Mouse (Mus musculus) cerebellum, adult 2 months (tissue): ENCODE measurements around the gene Olfr1249. TPM values are rescaled to one million over a fixed set of nuclear protein-coding genes. Genes with fewer than 3 reads are reported as not detected.
"Not testable (repeated sequence)": the region's sequence is repeated elsewhere in the genome, so short reads cannot be mapped to it uniquely, and the experiment has no call there.

Experiments
- DNase-seq, 2 experiments: peaks; one replicate each; pipeline ENCODE4 v3.0.0; 2021
- H3K27ac ChIP-seq: fragments of 200-500 bp; 2 replicates; pipeline ENCODE4 v1.5.1; 2012; ENCODE audit warnings: low read length, control low read depth, inconsistent platforms; ENCODE audit not compliant: insufficient read depth
- H3K27me3 ChIP-seq: fragments of 200-500 bp; 2 replicates; pipeline ENCODE4 v1.6.1; 2012; ENCODE audit warnings: inconsistent platforms, mild to moderate bottlenecking, low read length, moderate library complexity; ENCODE audit not compliant: control insufficient read depth, insufficient read depth
- H3K4me1 ChIP-seq: fragments of 200-500 bp; 2 replicates; pipeline ENCODE4 v1.6.1; 2011; ENCODE audit warnings: low read length; ENCODE audit not compliant: control insufficient read depth, insufficient read depth
- H3K4me3 ChIP-seq: fragments of 200-500 bp; replicated peaks from 2 replicates; pipeline ENCODE3; 2011; ENCODE audit warnings: mild to moderate bottlenecking, low read depth, low read length, control low read depth; ENCODE audit not compliant: insufficient read depth
- CTCF ChIP-seq: fragments of 200-500 bp; IDR thresholded peaks from 2 replicates; pipeline ENCODE4 v1.5.1; 2011; ENCODE audit warnings: low read depth, mild to moderate bottlenecking, control low read depth, low read length, moderate library complexity, borderline replicate concordance; ENCODE audit not compliant: insufficient read depth
- POLR2A ChIP-seq: fragments of 200-500 bp; IDR thresholded peaks from 2 replicates; pipeline ENCODE4 v1.6.1; 2011; ENCODE audit warnings: low read length, control low read depth, borderline replicate concordance; ENCODE audit not compliant: insufficient read depth
- WGBS: fragments of 180-500 bp; shearing (Covaris S2); methylation state at CpG from one replicate; pipeline ENCODE4 v1.1.7; 2018; 5-methylcytosine and 5-hydroxymethylcytosine counted together
- polyA plus RNA-seq: library from polyadenylated mRNA; depleted of rRNA; stranded (reverse); fragments of >200 nt; gene quantifications from 2 replicates; pipeline ENCODE4 v1.2.3, GENCODE M21; 2012; rRNA removed

Olfr1249 gene
- not detected in 2 replicates for polyA plus RNA-seq

GRCm38 (mm10) chr2:89634883-89635282 is at the start of gene Olfr1249:
Olfr1249 (minus strand) TSS chr2:89634983.
- TF ChIP-seq CTCF, result no peak
- TF ChIP-seq POLR2A, result no peak
- no peak within 1 kb of the TSS for H3K27ac ChIP-seq
- no peaks in the 10 kb centered on the region for H3K27me3 ChIP-seq
- no peaks in the 10 kb centered on the region for H3K4me1 ChIP-seq
- H3K4me3 ChIP-seq, result no peak within 1 kb of the TSS
- no peak for DNase-seq
- 88% methylated on average over 2 of the region's 2 CpGs for WGBS

DNA sequence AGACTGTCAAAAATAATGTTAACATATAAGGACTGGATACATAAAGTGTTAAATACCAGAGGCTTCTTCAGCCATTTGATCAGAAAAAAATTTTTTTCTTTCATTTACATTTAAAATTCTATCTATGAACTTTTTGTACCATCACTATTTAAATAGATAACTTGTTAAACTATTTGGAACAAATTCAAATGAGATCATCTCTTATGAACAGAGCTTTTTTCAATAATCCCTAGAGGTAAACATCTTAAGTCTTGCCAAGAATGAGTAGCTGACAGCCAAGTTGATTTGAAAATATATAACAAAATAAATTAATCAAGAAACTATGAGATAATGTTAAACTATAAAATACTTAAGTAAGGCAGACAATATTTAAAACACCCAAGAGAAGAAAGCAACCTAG is 37.1 kb upstream of the Olfr1249 start, which contains the start of gene Olfr1251:
TSS of gene Olfr1251 (minus strand) at position 101 of the 400 bp plus-strand sequence.
- TF ChIP-seq CTCF, result no peak
- TF ChIP-seq POLR2A, result no peak
- Histone ChIP-seq H3K27me3 (no peaks in the 10 kb centered on the region), H3K27ac (no peak within 1 kb of the TSS), H3K4me1 (no peaks in the 10 kb centered on the region), H3K4me3 (no peak within 1 kb of the TSS)
- no peak for DNase-seq

- no peak for DNase-seq
- Histone ChIP-seq H3K27ac (no peak within 1 kb of the TSS), H3K27me3 (no peaks in the 10 kb centered on the region), H3K4me1 (no peaks in the 10 kb centered on the region), H3K4me3 (no peak within 1 kb of the TSS)
- TF ChIP-seq CTCF (no peak), POLR2A (no peak)
Observed at GRCm38 (mm10) chr2:89661367-89661766, 26.6 kb upstream of the Olfr1249 start, which contains the start of gene Olfr1250. Olfr1250 (minus strand) TSS chr2:89661467.

DNA sequence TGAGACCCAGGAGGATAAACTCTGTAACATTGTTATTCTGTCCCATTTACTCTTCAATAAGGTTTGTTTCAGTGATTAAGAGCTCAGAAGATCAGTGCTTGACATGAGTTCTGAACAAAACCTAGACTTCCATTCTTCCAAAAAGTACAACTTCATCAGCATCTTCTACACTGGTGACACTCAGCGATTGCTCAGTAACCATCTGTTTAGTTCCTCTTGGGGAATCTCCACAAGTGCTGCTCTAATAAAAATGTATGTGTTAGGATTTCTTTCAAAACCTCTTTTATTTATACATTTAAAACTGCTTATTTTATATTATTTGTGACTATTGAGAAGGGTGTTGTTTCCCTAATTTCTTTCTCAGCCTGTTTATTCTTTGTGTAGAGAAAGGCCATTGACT is 16.6 kb downstream of the Olfr1249 start, which contains the start of gene Olfr1248:
TSS of gene Olfr1248 (minus strand) at position 101 of the 400 bp plus-strand sequence.
- H3K4me3 ChIP-seq, H3K27ac ChIP-seq: not testable (repeated sequence)
- 76% methylated on average over 1 of the region's 1 CpGs for WGBS

DNA sequence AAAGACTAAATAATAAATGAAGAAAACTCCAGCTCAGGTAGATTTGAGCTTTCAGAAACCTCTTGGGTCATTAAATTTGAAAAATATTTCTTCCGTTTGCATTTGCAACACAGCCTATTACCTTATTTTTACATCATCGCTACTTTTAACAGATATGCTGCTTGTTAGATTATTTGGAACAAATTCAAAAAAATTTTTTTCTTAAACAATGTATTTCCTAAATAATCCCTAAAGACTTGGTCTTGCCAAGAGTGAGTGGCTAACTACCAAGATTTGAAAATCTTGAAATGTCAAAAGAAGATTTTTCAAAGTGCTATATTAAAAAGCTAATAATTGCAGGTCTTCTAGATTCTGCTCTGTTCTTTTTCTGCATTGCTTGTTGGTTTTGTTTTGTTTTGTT is 20.8 kb downstream of the Olfr1249 start, which contains the start of gene Olfr1247:
TSS of gene Olfr1247 (minus strand) at position 101 of the 400 bp plus-strand sequence.
- Histone ChIP-seq H3K4me1 (no peaks in the 10 kb centered on the region), H3K4me3 (no peak within 1 kb of the TSS), H3K27ac (no peak within 1 kb of the TSS), H3K27me3 (no peaks in the 10 kb centered on the region)
- TF ChIP-seq CTCF (no peak), POLR2A (no peak)
- DNase-seq, result no peak
- 88% methylated on average over 2 of the region's 2 CpGs for WGBS

More for the DNA sequence above, 16.6 kb downstream of the Olfr1249 start, which contains the start of gene Olfr1248:
- not testable (repeated sequence) for H3K27me3 ChIP-seq, H3K4me1 ChIP-seq, DNase-seq

GRCm38 (mm10) chr2:89593057-89593456 is 41.7 kb downstream of the Olfr1249 start, which contains the start of gene Olfr1246:
Olfr1246 (minus strand) TSS chr2:89593157.
- DNase-seq, result no peak
- 69% methylated on average over 2 of the region's 2 CpGs for WGBS
- Histone ChIP-seq H3K27me3 (no peaks in the 10 kb centered on the region), H3K4me3 (no peak within 1 kb of the TSS), H3K4me1 (no peaks in the 10 kb centered on the region), H3K27ac (no peak within 1 kb of the TSS)
- no peak for TF ChIP-seq POLR2A
- no peak for TF ChIP-seq CTCF

Other genes with a start within 250 kb of the Olfr1249 start
- gene Olfr1238, start 225.3 kb downstream of the Olfr1249 start, polyA plus RNA-seq, result not detected in 2 replicates
- gene Olfr1239, start 214.6 kb downstream of the Olfr1249 start, polyA plus RNA-seq, result not detected in 2 replicates
- not detected in 2 replicates for gene Olfr1240, start 192.0 kb downstream of the Olfr1249 start, polyA plus RNA-seq
- not detected in 2 replicates for gene Olfr1241, start 147.9 kb downstream of the Olfr1249 start, polyA plus RNA-seq
- not detected in 2 replicates for gene Olfr1242, start 136.6 kb downstream of the Olfr1249 start, polyA plus RNA-seq
- gene Olfr1243, start 103.5 kb downstream of the Olfr1249 start, polyA plus RNA-seq, result not detected in 2 replicates
- gene Olfr1245, start 56.5 kb downstream of the Olfr1249 start, polyA plus RNA-seq, result not detected in 2 replicates
- gene Olfr1246, start 41.8 kb downstream of the Olfr1249 start, polyA plus RNA-seq, result not detected in 2 replicates
- 0.02 TPM in 1 of 2 replicates, not detected in the other for gene Olfr1247, start 20.9 kb downstream of the Olfr1249 start, polyA plus RNA-seq
- not detected in 2 replicates for gene Olfr1248, start 16.7 kb downstream of the Olfr1249 start, polyA plus RNA-seq
- gene Olfr1250, start 26.5 kb upstream of the Olfr1249 start, polyA plus RNA-seq, result not detected in 2 replicates
- not detected in 2 replicates for gene Olfr1251, start 37.0 kb upstream of the Olfr1249 start, polyA plus RNA-seq
- not detected in 2 replicates for gene Olfr1252, start 90.0 kb upstream of the Olfr1249 start, polyA plus RNA-seq
- not detected in 2 replicates for gene Olfr1253, start 122.1 kb upstream of the Olfr1249 start, polyA plus RNA-seq
- not detected in 2 replicates for gene Olfr1254, start 158.6 kb upstream of the Olfr1249 start, polyA plus RNA-seq
- not detected in 2 replicates for gene Olfr1255, start 177.1 kb upstream of the Olfr1249 start, polyA plus RNA-seq
- gene Olfr1256, start 206.6 kb upstream of the Olfr1249 start, polyA plus RNA-seq, result not detected in 2 replicates
- not detected in 2 replicates for gene Olfr48, start 213.2 kb upstream of the Olfr1249 start, polyA plus RNA-seq
- not detected in 2 replicates for gene Olfr1257, start 243.5 kb upstream of the Olfr1249 start, polyA plus RNA-seq